Mouse (Mus musculus): ENCODE data around the gene Whamm.

Whamm gene

GRCm38 (mm10) chr7:81564766-81565165, 6.3 kb upstream of the Whamm start:
- DNase-seq: no peak

- DNase-seq: peak; percentile 30
Observed at GRCm38 (mm10) chr7:81565381-81566055, 5.5 kb upstream of the Whamm start.

- no peak for DNase-seq
Observed at GRCm38 (mm10) chr7:81566332-81566731, 4.7 kb upstream of the Whamm start.

GRCm38 (mm10) chr7:81566892-81567291, 4.2 kb upstream of the Whamm start, which contains the start of gene Fsd2:
Fsd2 (minus strand) TSS chr7:81566944.
- no peak for DNase-seq

- DNase-seq: no peak
Observed at GRCm38 (mm10) chr7:81567396-81567795, 3.7 kb upstream of the Whamm start.

- no peak for DNase-seq
Observed at GRCm38 (mm10) chr7:81569851-81570250, 1.2 kb upstream of the Whamm start.

- no peak for DNase-seq
Observed at GRCm38 (mm10) chr7:81570271-81570670, 795 bp upstream of the Whamm start.

- DNase-seq: no peak
Observed at GRCm38 (mm10) chr7:81570752-81571107, 336 bp upstream of the Whamm start.

GRCm38 (mm10) chr7:81571941-81572441, 925 bp downstream of the Whamm start:
- no peak for DNase-seq

GRCm38 (mm10) chr7:81572610-81573268, 1.7 kb downstream of the Whamm start:
- no peak for DNase-seq

GRCm38 (mm10) chr7:81573397-81573796, 2.3 kb downstream of the Whamm start:
- no peak for DNase-seq

- no peak for DNase-seq
Observed at GRCm38 (mm10) chr7:81573821-81574220, 2.8 kb downstream of the Whamm start.

GRCm38 (mm10) chr7:81575606-81576005, 4.5 kb downstream of the Whamm start:
- no peak for DNase-seq

- no peak for DNase-seq
Observed at GRCm38 (mm10) chr7:81577872-81578271, 6.8 kb downstream of the Whamm start.

- DNase-seq: no peak
Observed at GRCm38 (mm10) chr7:81578413-81578812, 7.3 kb downstream of the Whamm start.

GRCm38 (mm10) chr7:81579312-81579711, 8.2 kb downstream of the Whamm start:
- DNase-seq: no peak

- no peak for DNase-seq
Observed at GRCm38 (mm10) chr7:81583512-81583911, 12.4 kb downstream of the Whamm start.

GRCm38 (mm10) chr7:81585326-81585725, 14.3 kb downstream of the Whamm start:
- no peak for DNase-seq

- no peak for DNase-seq
Observed at GRCm38 (mm10) chr7:81587238-81587637, 16.2 kb downstream of the Whamm start.

GRCm38 (mm10) chr7:81592686-81593085, 21.6 kb downstream of the Whamm start:
- DNase-seq: no peak

- no peak for DNase-seq
Observed at GRCm38 (mm10) chr7:81593387-81593786, 22.3 kb downstream of the Whamm start.

- DNase-seq: no peak
Observed at GRCm38 (mm10) chr7:81595056-81595455, 24.0 kb downstream of the Whamm start.

- no peak for DNase-seq
Observed at GRCm38 (mm10) chr7:81596086-81596485, 25.0 kb downstream of the Whamm start.

- DNase-seq: no peak
Observed at GRCm38 (mm10) chr7:81597660-81598059, 26.6 kb downstream of the Whamm start.

Data from right cerebral cortex, postnatal 25 days (tissue).